Mouse (Mus musculus): ENCODE data around the gene Fam189a1.

Fam189a1 gene

GRCm38 (mm10) chr7:65046690-65047089 lies 109.7 kb downstream of the Fam189a1 start:
- in situ Hi-C loops (cut with MboI, MseI) = no loop called here

GRCm38 (mm10) chr7:65044280-65044679 lies 112.1 kb downstream of the Fam189a1 start:
- in situ Hi-C loops (cut with MboI, MseI) = no loop called here

GRCm38 (mm10) chr7:65041106-65041505 lies 115.3 kb downstream of the Fam189a1 start:
- in situ Hi-C loops (cut with MboI, MseI) = no loop called here

- in situ Hi-C loops (cut with MboI, MseI) = no loop called here
These were observed 124.6 kb downstream of the Fam189a1 start for GRCm38 (mm10) chr7:65031741-65032140.

GRCm38 (mm10) chr7:65031195-65031594 lies 125.2 kb downstream of the Fam189a1 start:
- in situ Hi-C loops (cut with MboI, MseI) = no loop called here

- in situ Hi-C loops (cut with MboI, MseI) = no loop called here
These were observed 126.4 kb downstream of the Fam189a1 start for GRCm38 (mm10) chr7:65029985-65030384.

- in situ Hi-C loops (cut with MboI, MseI) = no loop called here
These were observed 135.1 kb downstream of the Fam189a1 start for GRCm38 (mm10) chr7:65021298-65021697.

- in situ Hi-C loops (cut with MboI, MseI) = no loop called here
These were observed 138.2 kb downstream of the Fam189a1 start for GRCm38 (mm10) chr7:65018036-65018679.

GRCm38 (mm10) chr7:65017348-65017747 lies 139.0 kb downstream of the Fam189a1 start:
- in situ Hi-C loops (cut with MboI, MseI) = no loop called here

GRCm38 (mm10) chr7:65011133-65011532 lies 145.2 kb downstream of the Fam189a1 start:
- in situ Hi-C loops (cut with MboI, MseI) = no loop called here

GRCm38 (mm10) chr7:65010275-65010674 lies 146.1 kb downstream of the Fam189a1 start:
- in situ Hi-C loops (cut with MboI, MseI) = no loop called here

- in situ Hi-C loops (cut with MboI, MseI) = no loop called here
These were observed 150.6 kb downstream of the Fam189a1 start for GRCm38 (mm10) chr7:65005731-65006130.

GRCm38 (mm10) chr7:64999718-65000214 lies 156.6 kb downstream of the Fam189a1 start:
- in situ Hi-C loops (cut with MboI, MseI) = no loop called here

- in situ Hi-C loops (cut with MboI, MseI) = no loop called here
These were observed 158.6 kb downstream of the Fam189a1 start for GRCm38 (mm10) chr7:64997743-64998142.

- in situ Hi-C loops (cut with MboI, MseI) = no loop called here
These were observed 160.4 kb downstream of the Fam189a1 start for GRCm38 (mm10) chr7:64995946-64996444.

GRCm38 (mm10) chr7:64989406-64989805 lies 167.0 kb downstream of the Fam189a1 start:
- in situ Hi-C loops (cut with MboI, MseI) = no loop called here

GRCm38 (mm10) chr7:64988015-64988414 lies 168.4 kb downstream of the Fam189a1 start:
- in situ Hi-C loops (cut with MboI, MseI) = no loop called here

GRCm38 (mm10) chr7:64984468-64985120 lies 171.8 kb downstream of the Fam189a1 start:
- in situ Hi-C loops (cut with MboI, MseI) = no loop called here

- in situ Hi-C loops (cut with MboI, MseI) = no loop called here
These were observed 174.7 kb downstream of the Fam189a1 start for GRCm38 (mm10) chr7:64981511-64982235.

- in situ Hi-C loops (cut with MboI, MseI) = no loop called here
These were observed 182.6 kb downstream of the Fam189a1 start for GRCm38 (mm10) chr7:64973590-64974262.

GRCm38 (mm10) chr7:64962128-64962527 lies 194.2 kb downstream of the Fam189a1 start:
- in situ Hi-C loops (cut with MboI, MseI) = no loop called here

GRCm38 (mm10) chr7:64959087-64959486 lies 197.3 kb downstream of the Fam189a1 start:
- in situ Hi-C loops (cut with MboI, MseI) = no loop called here

Data from T-helper 2 cell (primary cell).